Mouse (Mus musculus) layer of hippocampus, postnatal 10 days (tissue): ENCODE data around the gene Paxbp1. TPM values are rescaled to one million over a fixed set of nuclear protein-coding genes. Genes with fewer than 3 reads are reported as not detected.
"Not testable (repeated sequence)": the region's sequence is repeated elsewhere in the genome, so short reads cannot be mapped to it uniquely, and the experiment has no call there.

Experiments
- DNase-seq, 2 experiments: peaks; one replicate each; pipeline ENCODE4 v3.0.0; 2021; ENCODE audit warnings: low spot score in 2 of 2
- long read RNA-seq: library from polyadenylated mRNA; stranded (forward); transcript quantifications from one replicate; pipeline ENCODE4 v2.0.0, GENCODE M21; 2023
- total RNA-seq, 2 experiments: library from RNA; stranded (reverse); gene quantifications; 2 replicates each; pipeline ENCODE4 v1.2.3; 2021

The Paxbp1 gene
- total RNA-seq: 10 to 100 TPM; 69.9 to 89.4 TPM
- long read RNA-seq, partial matches to known transcripts: 7 of 25 reads
- long read RNA-seq, other reads (novel, unspliced or antisense): 13 of 25 reads

DNA sequence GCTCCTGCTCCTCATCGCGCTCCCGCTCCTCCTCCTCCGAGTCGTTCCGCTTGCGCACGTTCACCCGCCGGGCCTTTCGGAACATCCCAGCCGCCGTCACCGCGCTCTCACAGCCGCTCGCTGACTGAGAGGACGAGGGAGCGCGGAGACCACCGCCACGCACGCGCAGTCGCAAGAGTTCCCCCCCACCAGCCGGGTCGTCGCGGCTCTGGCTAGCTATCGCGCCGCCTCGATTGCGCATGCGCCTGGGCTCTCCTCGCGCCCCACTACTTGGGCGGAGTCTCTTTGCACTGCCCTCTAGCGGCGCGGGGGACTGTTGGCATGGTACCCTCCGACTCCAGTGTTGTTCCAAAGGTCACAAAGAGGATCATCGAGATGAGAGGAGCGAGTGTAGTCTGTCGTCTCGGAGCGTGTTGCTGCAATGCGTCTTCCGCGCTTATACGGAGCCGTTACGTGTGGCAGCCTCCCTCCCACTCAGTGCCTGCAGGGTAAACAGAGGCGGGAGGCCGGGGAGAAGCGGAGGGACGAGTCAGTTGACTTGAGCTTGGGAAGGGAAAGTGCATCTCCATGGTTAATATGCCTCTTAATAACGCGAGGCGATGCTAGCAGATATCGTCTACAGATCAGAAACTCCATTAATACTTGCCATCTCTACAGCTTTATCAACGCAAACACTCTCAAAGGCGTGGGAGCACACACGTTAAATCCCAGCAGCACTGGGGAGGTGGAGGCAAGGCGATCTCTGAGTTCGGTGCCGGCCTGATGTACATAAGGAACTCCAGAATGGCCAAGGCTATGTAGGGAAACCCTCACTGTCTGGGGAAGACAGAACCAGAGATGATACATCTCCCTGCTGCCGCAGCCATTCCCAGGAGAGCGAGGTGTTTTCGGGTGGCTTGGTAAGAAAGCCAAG is at the start of gene Paxbp1:
Gene Paxbp1, minus strand, starts transcription at position 274 of the 913 bp plus-strand sequence.
- DNase-seq: peak; percentile 99 to 100

GRCm38 (mm10) chr16:91086642-91087306 is 42.4 kb upstream of the Paxbp1 start:
- DNase-seq: no peak

- DNase-seq: no peak
These were observed 41.0 kb upstream of the Paxbp1 start for GRCm38 (mm10) chr16:91085239-91085825.

DNA sequence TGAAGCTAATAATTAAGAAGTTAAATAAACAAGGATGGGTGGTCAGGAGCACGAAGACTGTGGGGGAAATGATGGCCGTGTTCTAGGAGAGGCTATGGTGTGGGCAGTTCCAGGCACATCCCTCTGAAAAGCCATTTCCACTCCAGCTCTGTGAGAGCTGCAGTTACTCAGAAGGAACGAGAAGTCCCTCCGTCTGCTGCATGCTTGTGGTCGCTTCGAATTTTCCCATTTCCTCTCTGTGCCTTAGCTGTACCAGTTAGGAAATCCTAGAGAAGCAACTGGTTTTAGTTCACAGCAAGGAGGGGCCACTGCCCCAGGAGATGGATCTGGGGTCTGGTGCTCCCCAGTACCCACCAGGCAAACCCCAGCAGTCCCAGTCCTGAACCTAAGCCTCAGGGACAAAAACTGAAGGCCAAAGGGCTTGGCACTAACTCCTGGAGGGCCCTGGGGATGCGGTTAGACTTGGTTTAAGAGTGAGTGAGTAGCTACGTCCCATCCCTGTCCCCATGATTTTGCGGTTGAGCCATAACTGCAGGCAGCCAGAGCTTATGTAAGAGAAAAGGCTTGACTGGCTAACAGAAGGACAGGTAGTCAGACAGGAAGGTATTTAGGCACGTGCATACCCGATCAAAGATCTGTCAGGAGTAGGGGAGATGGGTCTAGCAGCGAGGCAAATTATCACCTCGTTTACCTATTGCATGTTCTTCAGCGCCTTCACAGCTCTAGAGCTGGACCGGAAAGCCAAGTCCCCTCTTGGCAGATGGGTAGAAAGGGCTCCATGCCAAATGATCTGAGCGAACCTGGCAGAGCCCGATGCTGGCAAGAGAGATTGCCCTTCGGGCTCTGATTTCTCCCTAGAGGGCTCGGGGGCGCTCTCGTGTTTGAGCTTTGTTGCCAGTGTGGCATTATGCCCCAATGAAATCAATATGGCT is 40.2 kb upstream of the Paxbp1 start:
- DNase-seq: peak; percentile 49 to 62

DNA sequence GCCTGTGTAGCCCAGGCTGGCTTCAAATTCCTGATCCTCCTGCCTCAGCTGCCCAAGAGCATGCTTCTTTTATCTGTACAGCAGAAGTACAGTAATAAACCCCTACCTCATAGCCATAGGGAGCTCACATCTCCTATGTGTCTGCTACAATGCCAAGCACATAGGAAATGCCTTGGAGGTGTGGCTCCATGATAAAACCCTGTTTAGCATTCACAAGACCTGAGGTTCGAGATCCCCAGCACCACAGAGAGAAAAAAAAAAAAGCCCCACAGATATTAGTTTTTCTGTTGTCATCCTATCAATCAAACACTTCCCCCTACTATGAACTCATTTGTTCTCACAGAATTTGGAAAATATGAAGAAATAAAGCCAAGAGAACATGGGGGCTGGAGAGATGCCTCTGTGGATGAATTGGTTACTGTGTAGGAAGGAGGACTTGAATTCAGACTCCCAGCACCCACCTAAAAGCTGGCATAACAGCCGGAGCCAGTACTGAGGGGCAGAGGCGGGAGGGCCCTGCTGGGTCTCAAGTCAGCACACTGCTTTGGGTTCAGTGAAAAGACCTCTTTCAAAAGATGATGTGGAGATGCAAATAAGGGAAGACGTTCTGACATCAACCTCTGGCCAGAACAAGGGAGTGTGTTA is 38.8 kb upstream of the Paxbp1 start:
- no peak for DNase-seq

- peak; percentile 83 to 86 for DNase-seq
These were observed 37.2 kb upstream of the Paxbp1 start for GRCm38 (mm10) chr16:91081508-91081907.

- no peak for DNase-seq
These were observed 31.8 kb upstream of the Paxbp1 start for GRCm38 (mm10) chr16:91076180-91076579.

GRCm38 (mm10) chr16:91075423-91075822 is 31.1 kb upstream of the Paxbp1 start:
- DNase-seq: not testable (repeated sequence)

DNA sequence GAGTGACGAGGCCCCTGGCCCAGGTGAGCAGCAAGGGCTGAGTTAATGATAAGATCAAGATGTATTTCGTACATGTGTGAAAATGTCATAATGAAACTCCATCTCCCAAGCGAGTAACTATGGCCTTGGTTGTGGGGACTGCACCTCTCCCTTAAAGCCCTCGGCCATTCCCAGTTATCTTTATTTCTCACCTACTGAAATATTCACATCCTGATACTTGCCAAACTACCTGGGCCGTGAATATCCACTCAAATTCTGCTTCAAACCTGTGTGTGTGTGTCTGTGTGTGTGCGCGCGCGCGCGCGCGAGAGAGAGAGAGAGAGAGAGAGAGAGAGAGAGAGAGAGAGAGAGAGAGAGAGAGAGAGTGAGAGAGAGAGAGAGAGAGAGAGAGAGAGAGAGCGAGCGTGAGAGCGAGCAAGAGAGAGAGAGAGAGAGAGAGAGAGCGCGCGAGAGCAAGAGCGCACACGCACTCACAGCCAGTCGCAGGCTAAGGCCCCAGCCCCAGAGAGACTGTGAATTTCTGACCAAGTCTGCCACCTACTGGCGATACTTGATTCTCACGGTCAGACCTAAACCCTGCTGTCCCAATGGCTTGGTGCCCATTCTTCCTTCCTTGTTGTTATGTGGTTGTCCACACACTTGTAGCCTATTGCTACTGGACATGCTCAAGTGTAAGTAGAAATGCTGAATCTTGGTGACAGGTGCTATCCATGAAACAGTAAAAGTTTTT is 29.0 kb upstream of the Paxbp1 start:
- peak; percentile 95 to 96 for DNase-seq

GRCm38 (mm10) chr16:91072256-91072655 is 27.9 kb upstream of the Paxbp1 start:
- DNase-seq: no peak

DNA sequence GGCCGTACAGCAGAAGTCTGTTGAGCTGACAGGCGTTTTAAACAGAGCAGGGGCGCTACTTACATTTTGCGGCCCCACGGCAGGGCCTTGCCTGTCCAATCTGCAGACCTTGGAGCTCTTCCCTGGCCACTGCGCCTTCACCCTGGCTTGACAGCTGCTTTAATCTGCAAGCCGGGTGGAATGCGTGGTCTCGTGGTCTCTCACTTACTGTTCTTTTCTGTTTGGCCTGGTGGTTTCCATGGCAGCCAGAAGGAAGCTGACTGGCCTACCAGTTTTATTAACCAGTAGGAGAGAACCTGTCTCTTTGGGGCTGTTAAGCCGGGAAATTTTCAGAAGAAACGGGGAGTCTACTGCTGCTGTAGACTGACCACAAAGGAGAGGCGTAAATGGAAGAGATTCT is 24.6 kb upstream of the Paxbp1 start:
- peak; percentile 47 to 57 for DNase-seq

DNA sequence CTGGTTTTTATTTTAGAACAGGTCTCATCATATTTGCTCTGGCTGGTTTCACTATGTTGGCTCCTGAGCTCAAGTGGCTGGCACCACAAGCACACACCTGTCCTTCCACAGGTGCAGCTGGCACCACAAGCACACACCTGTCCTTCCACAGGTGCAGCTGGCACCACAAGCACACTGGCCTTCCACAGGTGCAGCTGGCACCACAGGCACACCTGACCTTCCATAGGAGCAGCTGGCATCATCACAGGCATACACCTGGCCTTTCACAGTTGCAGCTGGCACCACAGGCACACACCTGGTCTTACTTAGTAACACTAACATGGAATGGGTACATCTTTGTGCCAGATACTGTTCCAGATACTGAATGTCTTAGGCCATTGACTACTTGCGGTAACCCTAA is 22.8 kb upstream of the Paxbp1 start:
- no peak for DNase-seq

DNA sequence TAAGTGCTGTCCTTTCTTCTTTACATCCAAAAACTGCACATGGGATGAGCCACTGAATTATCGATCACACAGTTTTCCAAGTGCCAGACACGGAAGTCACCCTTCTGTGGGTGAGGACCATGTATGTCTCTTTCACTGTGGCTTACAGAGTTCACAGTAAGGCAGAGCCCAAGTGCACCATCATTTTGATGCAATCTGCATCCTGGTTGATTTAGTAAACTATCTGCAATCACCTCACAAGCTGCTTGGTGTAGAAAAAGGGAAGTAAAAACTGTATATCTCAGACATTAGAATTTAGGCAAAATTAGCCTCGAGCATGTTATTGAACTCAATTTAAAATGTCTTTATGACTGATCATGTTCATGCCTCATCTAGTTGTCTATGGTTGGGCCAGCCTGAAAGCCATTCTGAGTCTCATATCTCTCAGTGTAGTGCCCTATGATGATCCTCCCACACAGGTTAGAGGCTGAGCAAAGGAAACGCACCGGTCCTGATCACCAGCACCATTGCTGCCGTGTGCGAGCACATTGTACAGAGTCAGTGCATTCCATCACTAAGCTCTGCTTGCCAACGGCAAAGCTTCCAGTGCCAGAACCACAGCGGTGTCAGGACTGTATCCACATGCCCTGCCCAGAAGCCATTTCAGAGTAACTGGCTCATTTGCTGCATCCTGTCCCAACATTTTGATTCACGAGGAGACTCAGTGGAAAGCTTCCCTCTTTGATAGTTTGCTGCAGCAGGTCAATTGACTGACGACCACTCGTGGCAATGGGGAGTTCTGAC is 20.4 kb upstream of the Paxbp1 start:
- DNase-seq: no peak

DNA sequence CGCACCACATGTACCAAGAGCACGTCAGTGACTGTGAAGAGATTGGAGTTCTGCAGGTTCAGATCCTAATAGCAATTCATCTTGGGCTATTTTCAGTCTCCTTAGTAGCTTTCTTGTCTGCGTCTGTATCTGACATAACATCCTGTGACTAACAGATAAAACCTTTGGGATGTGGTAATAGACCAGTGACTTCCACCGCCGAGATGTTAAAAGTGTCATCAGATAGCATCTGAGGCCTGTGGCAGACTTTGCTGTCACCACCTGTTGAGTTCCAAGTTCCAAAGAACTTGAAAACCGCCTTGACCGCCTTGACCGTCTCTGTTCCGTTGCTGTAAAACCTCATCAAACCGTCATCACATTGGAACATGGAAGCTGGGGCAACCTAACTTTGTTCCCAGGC is 19.4 kb upstream of the Paxbp1 start:
- no peak for DNase-seq

- no peak for DNase-seq
These were observed 17.4 kb upstream of the Paxbp1 start for GRCm38 (mm10) chr16:91061531-91062318.

DNA sequence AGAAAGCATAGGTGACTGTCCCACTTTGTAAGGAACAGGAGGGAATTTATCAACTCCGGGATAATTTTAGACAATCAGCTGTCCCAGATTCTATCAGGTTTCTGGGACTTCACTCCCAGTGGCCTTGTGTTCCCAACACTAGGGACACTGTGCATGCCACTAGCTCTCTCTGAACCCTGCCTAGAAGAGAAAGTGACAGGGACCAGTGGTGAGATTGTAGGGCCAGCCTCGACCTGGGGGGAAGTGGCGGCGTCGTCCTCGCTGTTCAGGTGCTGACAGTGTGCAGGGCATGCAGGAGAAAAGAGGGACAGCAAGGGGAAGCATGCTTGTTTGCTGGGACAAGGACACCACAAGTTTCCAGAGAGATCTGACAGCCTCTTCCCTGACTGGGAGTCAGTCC is 13.4 kb upstream of the Paxbp1 start:
- no peak for DNase-seq

GRCm38 (mm10) chr16:91057261-91057660 is 12.9 kb upstream of the Paxbp1 start:
- DNase-seq: no peak
